Mouse (Mus musculus) embryonic facial prominence, embryonic 14.5 days (tissue): ENCODE data around the gene Gbp4. TPM values are rescaled to one million over a fixed set of nuclear protein-coding genes. Genes with fewer than 3 reads are reported as not detected.
"Not testable (repeated sequence)": the region's sequence is repeated elsewhere in the genome, so short reads cannot be mapped to it uniquely, and the experiment has no call there.

Source experiments
- ATAC-seq: fragments of 200-750 bp; cut with Nextera tagmentation; 2 replicates; pipeline ENCODE4 v1.8.0; 2017; ENCODE audit warnings: low read depth, moderate number of reproducible peaks, moderate TSS enrichment
- DNase-seq: peaks from one replicate; pipeline ENCODE4 v3.0.0-alpha.2; 2015; ENCODE audit warnings: low spot score
- H3K27ac ChIP-seq: fragments of 300-500 bp; sonication (generic); replicated peaks from 2 replicates; pipeline ENCODE4 v1.5.1; 2014; ENCODE audit warnings: low read depth, mild to moderate bottlenecking, low read length, moderate library complexity
- H3K27me3 ChIP-seq: fragments of 300-500 bp; sonication (generic); replicated peaks from 2 replicates; pipeline ENCODE4 v1.6.1; 2014; ENCODE audit warnings: low read length; ENCODE audit not compliant: control insufficient read depth, insufficient read depth
- H3K36me3 ChIP-seq: fragments of 300-500 bp; sonication (generic); 2 replicates; pipeline ENCODE4 v1.6.1; 2014; ENCODE audit warnings: low read length, mixed read lengths; ENCODE audit not compliant: control insufficient read depth, insufficient read depth
- H3K4me1 ChIP-seq: fragments of 300-500 bp; sonication (generic); 2 replicates; pipeline ENCODE4 v1.6.1; 2014; ENCODE audit warnings: antibody characterized with exemption, low read length; ENCODE audit not compliant: control insufficient read depth, insufficient read depth
- H3K4me2 ChIP-seq: fragments of 300-500 bp; sonication (generic); 2 replicates; pipeline ENCODE4 v1.6.1; 2014; ENCODE audit warnings: low read depth, mild to moderate bottlenecking, low read length, moderate library complexity, mixed read lengths
- H3K4me3 ChIP-seq: fragments of 300-500 bp; sonication (generic); 2 replicates; pipeline ENCODE4 v1.5.1; 2014; ENCODE audit warnings: low read depth, mild to moderate bottlenecking, low read length
- H3K9ac ChIP-seq: fragments of 300-500 bp; sonication (generic); 2 replicates; pipeline ENCODE4 v1.6.1; 2014; ENCODE audit warnings: low read depth, mild to moderate bottlenecking, low read length, moderate library complexity, mixed read lengths
- H3K9me3 ChIP-seq: fragments of 300-500 bp; sonication (generic); 2 replicates; pipeline ENCODE4 v1.6.1; 2016; ENCODE audit warnings: low read length; ENCODE audit not compliant: control insufficient read depth
- WGBS: fragments of 180-500 bp; shearing (Covaris S2); extraction: QIAGEN DNeasy Blood & Tissue Kit; methylation state at CpG from one replicate; pipeline ENCODE4 v1.1.7; 2014; 5-methylcytosine and 5-hydroxymethylcytosine counted together
- polyA plus RNA-seq: library from polyadenylated mRNA; unstranded; fragments of >200 nt; fragmentation: Nextera tagmentation; extraction: Ambion mirVana; gene quantifications from 2 replicates; pipeline ENCODE4 v1.2.1, GENCODE M21; 2014

The Gbp4 gene
- polyA plus RNA-seq, 1 experiment from 2014 or later, result 1.2 TPM

- not testable (repeated sequence) for H3K27ac ChIP-seq, H3K27me3 ChIP-seq, H3K9ac ChIP-seq, H3K36me3 ChIP-seq, H3K4me3 ChIP-seq, H3K4me1 ChIP-seq, DNase-seq, H3K4me2 ChIP-seq, H3K9me3 ChIP-seq, ATAC-seq
- 89% methylated on average over 3 of the region's 3 CpGs for WGBS
These were observed 2.6 kb downstream of the Gbp4 start for GRCm38 (mm10) chr5:105136706-105137304.

- not testable (repeated sequence) for H3K9me3 ChIP-seq, H3K36me3 ChIP-seq, DNase-seq, H3K4me2 ChIP-seq, H3K9ac ChIP-seq, ATAC-seq, H3K27ac ChIP-seq, H3K4me1 ChIP-seq, H3K27me3 ChIP-seq, H3K4me3 ChIP-seq
- 78% methylated on average over 6 of the region's 6 CpGs for WGBS
These were observed 17.7 kb downstream of the Gbp4 start for GRCm38 (mm10) chr5:105121731-105122130.

GRCm38 (mm10) chr5:105115740-105116139 is 23.6 kb downstream of the Gbp4 start:
- Histone ChIP-seq H3K36me3 (no peaks in the 10 kb centered on the region), H3K27ac (no peak overlapping the region), H3K4me2 (no peak overlapping the region), H3K9me3 (no peaks in the 10 kb centered on the region), H3K9ac (no peak overlapping the region), H3K4me3 (no peak overlapping the region), H3K4me1 (no peaks in the 10 kb centered on the region), H3K27me3 (no peaks in the 10 kb centered on the region)
- 83% methylated on average over 2 of the region's 2 CpGs for WGBS
- DNase-seq (no peak), ATAC-seq (no peak)

- Histone ChIP-seq H3K36me3 (no peaks in the 10 kb centered on the region), H3K27me3 (no peaks in the 10 kb centered on the region), H3K27ac (no peak overlapping the region), H3K9ac (no peak overlapping the region), H3K9me3 (no peaks in the 10 kb centered on the region), H3K4me3 (no peak overlapping the region), H3K4me2 (no peak overlapping the region), H3K4me1 (no peaks in the 10 kb centered on the region)
- 93% methylated on average over 2 of the region's 2 CpGs for WGBS
- no peak for ATAC-seq
- DNase-seq, result no peak
These were observed 24.7 kb downstream of the Gbp4 start for GRCm38 (mm10) chr5:105114696-105115095.

- Histone ChIP-seq H3K9me3 (no peaks in the 10 kb centered on the region), H3K9ac (no peak overlapping the region), H3K36me3 (no peaks in the 10 kb centered on the region), H3K27ac (no peak overlapping the region), H3K4me2 (no peak overlapping the region), H3K27me3 (no peaks in the 10 kb centered on the region), H3K4me3 (no peak overlapping the region), H3K4me1 (no peaks in the 10 kb centered on the region)
- WGBS, result 91% methylated on average over 5 of the region's 5 CpGs
- DNase-seq, result no peak
- no peak for ATAC-seq
These were observed 25.7 kb downstream of the Gbp4 start for GRCm38 (mm10) chr5:105113656-105114055.

- not testable (repeated sequence) for H3K27ac ChIP-seq, H3K4me2 ChIP-seq, H3K36me3 ChIP-seq, H3K27me3 ChIP-seq, H3K4me1 ChIP-seq, H3K4me3 ChIP-seq, H3K9ac ChIP-seq, H3K9me3 ChIP-seq
- WGBS, result 7% methylated on average over 4 of the region's 4 CpGs
- DNase-seq (peak; percentile 12), ATAC-seq (peak; percentile 57; the same call in 1 of the 2 replicates)
These were observed 29.0 kb downstream of the Gbp4 start for GRCm38 (mm10) chr5:105110271-105110852.

- H3K9me3 ChIP-seq, H3K9ac ChIP-seq, H3K4me3 ChIP-seq, H3K4me2 ChIP-seq, H3K27ac ChIP-seq, ATAC-seq, H3K27me3 ChIP-seq, H3K36me3 ChIP-seq, H3K4me1 ChIP-seq: not testable (repeated sequence)
- DNase-seq, result peak; percentile 2
- 22% methylated on average over 1 of the region's 1 CpGs for WGBS
These were observed 29.6 kb downstream of the Gbp4 start for GRCm38 (mm10) chr5:105109775-105110174.

- not testable (repeated sequence) for H3K27me3 ChIP-seq, ATAC-seq, H3K9ac ChIP-seq, H3K27ac ChIP-seq, H3K4me2 ChIP-seq, H3K9me3 ChIP-seq, DNase-seq, H3K36me3 ChIP-seq, H3K4me3 ChIP-seq, H3K4me1 ChIP-seq
- 72% methylated on average over 2 of the region's 2 CpGs for WGBS
These were observed 33.7 kb downstream of the Gbp4 start for GRCm38 (mm10) chr5:105105689-105106088.

- ATAC-seq (no peak), DNase-seq (no peak)
- H3K9me3 ChIP-seq, result 0 out of 2 replicates have a peak, but pooled peaks cover 9% of the 10 kb centered on the region
These were observed 57.5 kb downstream of the Gbp4 start for GRCm38 (mm10) chr5:105081900-105082299.

More at GRCm38 (mm10) chr5:105081900-105082299, 57.5 kb downstream of the Gbp4 start:
- Histone ChIP-seq H3K4me3 (no peak overlapping the region), H3K4me2 (no peak overlapping the region), H3K9ac (no peak overlapping the region), H3K4me1 (no peaks in the 10 kb centered on the region), H3K27ac (no peak overlapping the region), H3K27me3 (no peaks in the 10 kb centered on the region), H3K36me3 (no peaks in the 10 kb centered on the region)
